Mouse (Mus musculus) hindbrain, postnatal 0 days (tissue): ENCODE measurements around the gene Cog6. TPM values are rescaled to one million over a fixed set of nuclear protein-coding genes. Genes with fewer than 3 reads are reported as not detected.

ENCODE experiments used
- ATAC-seq: fragments of 200-750 bp; cut with Nextera tagmentation; 2 replicates; pipeline ENCODE4 v1.8.0; 2017; ENCODE audit warnings: mild to moderate bottlenecking, moderate TSS enrichment, moderate library complexity
- DNase-seq: peaks from one replicate; pipeline ENCODE4 v3.0.0-alpha.2; 2015; ENCODE audit warnings: low spot score
- H3K27ac ChIP-seq: fragments of 300-500 bp; sonication (generic); 2 replicates; pipeline ENCODE4 v1.5.1; 2014; ENCODE audit warnings: mild to moderate bottlenecking
- H3K27me3 ChIP-seq: fragments of 300-500 bp; sonication (generic); 2 replicates; pipeline ENCODE4 v1.6.1; 2014; ENCODE audit warnings: low read length, mixed read lengths; ENCODE audit not compliant: insufficient read depth
- H3K36me3 ChIP-seq: fragments of 300-500 bp; sonication (generic); 2 replicates; pipeline ENCODE4 v1.6.1; 2014; ENCODE audit warnings: low read length, mixed read lengths; ENCODE audit not compliant: insufficient read depth
- H3K4me1 ChIP-seq: fragments of 300-500 bp; sonication (generic); 2 replicates; pipeline ENCODE4 v1.6.1; 2014; ENCODE audit warnings: antibody characterized with exemption, low read length, mixed read lengths; ENCODE audit not compliant: insufficient read depth
- H3K4me2 ChIP-seq: fragments of 300-500 bp; sonication (generic); 2 replicates; pipeline ENCODE4 v1.6.1; 2014; ENCODE audit warnings: low read depth, mild to moderate bottlenecking, low read length, moderate library complexity, mixed read lengths
- H3K4me3 ChIP-seq: fragments of 300-500 bp; sonication (generic); 2 replicates; pipeline ENCODE4 v1.5.1; 2014; ENCODE audit warnings: low read length
- H3K9ac ChIP-seq: fragments of 300-500 bp; sonication (generic); replicated peaks from 2 replicates; pipeline ENCODE4 v1.6.1; 2014; ENCODE audit warnings: mild to moderate bottlenecking, low read length, moderate library complexity, mixed read lengths
- H3K9me3 ChIP-seq: fragments of 300-500 bp; sonication (generic); 2 replicates; pipeline ENCODE4 v1.6.1; 2016; ENCODE audit warnings: low read length, mixed read lengths
- CTCF ChIP-seq: IDR thresholded peaks from 2 replicates; pipeline ENCODE4 v1.5.1; 2016; ENCODE audit warnings: antibody characterized with exemption, control low read depth, low read depth
- WGBS: fragments of 180-500 bp; shearing (Covaris S2); extraction: QIAGEN DNeasy Blood & Tissue Kit; methylation state at CpG from one replicate; pipeline ENCODE4 v1.1.7; 2014; 5-methylcytosine and 5-hydroxymethylcytosine counted together
- polyA plus RNA-seq: library from polyadenylated mRNA; unstranded; fragments of >200 nt; fragmentation: Nextera tagmentation; extraction: Ambion mirVana; gene quantifications from 2 replicates; pipeline ENCODE4 v1.2.1, GENCODE M21; 2015
- total RNA-seq: library from RNA; depleted of rRNA; stranded (reverse); fragments of >200 nt; gene quantifications from 2 replicates; pipeline ENCODE4 v1.2.3, GENCODE M21; 2014

Cog6 gene
- total and polyA plus RNA-seq, 2 experiments from 2014 or later: 24.8 to 28.0 TPM

- no peaks in the 10 kb centered on the region for H3K27me3 ChIP-seq
- 74% methylated on average over 6 of the region's 6 CpGs for WGBS
- H3K9me3 ChIP-seq: no peaks in the 10 kb centered on the region
- H3K4me2 ChIP-seq: no peak overlapping the region
- H3K4me1 ChIP-seq: no peaks in the 10 kb centered on the region
- no peak for TF ChIP-seq CTCF
- no peak overlapping the region for H3K27ac ChIP-seq
- H3K9ac ChIP-seq: no peak overlapping the region
- DNase-seq: no peak
- no peak overlapping the region for H3K4me3 ChIP-seq
- H3K36me3 ChIP-seq: peaks cover 42% of the 10 kb centered on the region
- ATAC-seq: no peak
These were observed 15.0 kb downstream of the Cog6 start for GRCm38 (mm10) chr3:53002076-53002475.

GRCm38 (mm10) chr3:52999996-53000395 is 17.0 kb downstream of the Cog6 start:
- Histone ChIP-seq H3K4me3 (no peak overlapping the region), H3K27me3 (no peaks in the 10 kb centered on the region), H3K4me2 (no peak overlapping the region), H3K4me1 (no peaks in the 10 kb centered on the region), H3K9me3 (no peaks in the 10 kb centered on the region), H3K9ac (no peak overlapping the region), H3K27ac (no peak overlapping the region), H3K36me3 (peaks cover 50% of the 10 kb centered on the region)
- DNase-seq (no peak), ATAC-seq (no peak)
- TF ChIP-seq CTCF: no peak
- WGBS: 85% methylated on average over 3 of the region's 3 CpGs

GRCm38 (mm10) chr3:52999016-52999744 is 17.9 kb downstream of the Cog6 start:
- Histone ChIP-seq H3K9me3 (no peaks in the 10 kb centered on the region), H3K4me2 (no peak overlapping the region), H3K9ac (no peak overlapping the region), H3K27me3 (no peaks in the 10 kb centered on the region), H3K36me3 (peaks cover 50% of the 10 kb centered on the region), H3K27ac (no peak overlapping the region), H3K4me3 (no peak overlapping the region), H3K4me1 (no peaks in the 10 kb centered on the region)
- 85% methylated on average over 15 of the region's 15 CpGs for WGBS
- no peak for DNase-seq
- ATAC-seq: no peak
- TF ChIP-seq CTCF: no peak

GRCm38 (mm10) chr3:52997381-52997780 is 19.7 kb downstream of the Cog6 start:
- H3K27ac ChIP-seq: no peak overlapping the region
- H3K9me3 ChIP-seq: no peaks in the 10 kb centered on the region
- H3K36me3 ChIP-seq: peaks cover 60% of the 10 kb centered on the region
- ATAC-seq: no peak
- H3K4me2 ChIP-seq: no peak overlapping the region
- WGBS: 85% methylated on average over 1 of the region's 1 CpGs
- no peaks in the 10 kb centered on the region for H3K27me3 ChIP-seq
- DNase-seq: no peak
- TF ChIP-seq CTCF: no peak
- H3K9ac ChIP-seq: no peak overlapping the region
- no peaks in the 10 kb centered on the region for H3K4me1 ChIP-seq
- H3K4me3 ChIP-seq: no peak overlapping the region

- Histone ChIP-seq H3K9ac (no peak overlapping the region), H3K27me3 (no peaks in the 10 kb centered on the region), H3K4me2 (no peak overlapping the region), H3K36me3 (peaks cover 58% of the 10 kb centered on the region), H3K27ac (no peak overlapping the region), H3K4me1 (no peaks in the 10 kb centered on the region), H3K4me3 (no peak overlapping the region), H3K9me3 (no peaks in the 10 kb centered on the region)
- TF ChIP-seq CTCF: no peak
- ATAC-seq (no peak), DNase-seq (no peak)
- 86% methylated on average over 5 of the region's 5 CpGs for WGBS
These were observed 20.4 kb downstream of the Cog6 start for GRCm38 (mm10) chr3:52996635-52997034.

GRCm38 (mm10) chr3:52994666-52995065 is 22.4 kb downstream of the Cog6 start:
- Histone ChIP-seq H3K9ac (no peak overlapping the region), H3K27ac (no peak overlapping the region), H3K4me2 (no peak overlapping the region), H3K4me1 (no peaks in the 10 kb centered on the region), H3K4me3 (no peak overlapping the region), H3K9me3 (no peaks in the 10 kb centered on the region), H3K36me3 (peaks cover 63% of the 10 kb centered on the region), H3K27me3 (no peaks in the 10 kb centered on the region)
- TF ChIP-seq CTCF: peak; percentile 56
- ATAC-seq (no peak), DNase-seq (peak; percentile 25)
- WGBS: 61% methylated on average over 5 of the region's 5 CpGs

GRCm38 (mm10) chr3:52993296-52993695 is 23.7 kb downstream of the Cog6 start:
- no peak overlapping the region for H3K4me3 ChIP-seq
- ATAC-seq: no peak
- no peaks in the 10 kb centered on the region for H3K4me1 ChIP-seq
- H3K27me3 ChIP-seq: no peaks in the 10 kb centered on the region
- 86% methylated on average over 9 of the region's 10 CpGs for whole genome bisulfite sequencing
- H3K9me3 ChIP-seq: no peaks in the 10 kb centered on the region
- no peak overlapping the region for H3K4me2 ChIP-seq
- H3K9ac ChIP-seq: no peak overlapping the region
- H3K27ac ChIP-seq: no peak overlapping the region
- peaks cover 65% of the 10 kb centered on the region for H3K36me3 ChIP-seq
- no peak for DNase-seq
- TF ChIP-seq CTCF: no peak
